Mouse (Mus musculus): Measurements from ENCODE around the gene Rassf1. TPM values are rescaled to one million over a fixed set of nuclear protein-coding genes. Genes with fewer than 3 reads are reported as not detected.
A peak's percentile ranks its signal among the peaks of the same experiment; 100 is the strongest.

Gene Rassf1
- polyA plus RNA-seq, 1 experiment from 2014 or later = 55.3 TPM

GRCm38 (mm10) chr9:107520331-107520730, 31.0 kb upstream of the Rassf1 start:
- no peaks in the 10 kb centered on the region; the same call in 1 of the 2 replicates for H3K27me3 ChIP-seq (ENCODE audit: control insufficient read depth, insufficient read depth, low read length)
- WGBS = 69% methylated on average over 6 of the region's 6 CpGs
- H3K9ac ChIP-seq (ENCODE audit: low read length) = no peak overlapping the region
- ATAC-seq (replicated peaks; ENCODE audit: extremely low read depth, insufficient read depth, low FRiP score) = no peak
- H3K36me3 ChIP-seq (ENCODE audit: control insufficient read depth, insufficient read depth) = no peaks in the 10 kb centered on the region
- H3K9me3 ChIP-seq (replicated peaks; ENCODE audit: control insufficient read depth, low read length) = no peaks in the 10 kb centered on the region
- no peak overlapping the region for H3K4me2 ChIP-seq (ENCODE audit: low read depth, low read length)
- H3K4me1 ChIP-seq (ENCODE audit: control insufficient read depth, insufficient read depth, low read length) = peaks cover 9% of the 10 kb centered on the region
- H3K27ac ChIP-seq (ENCODE audit: low read length) = no peak overlapping the region
- no peak overlapping the region for H3K4me3 ChIP-seq (ENCODE audit: low read length)

GRCm38 (mm10) chr9:107521190-107521589, 30.2 kb upstream of the Rassf1 start:
- Histone ChIP-seq H3K27me3 (ENCODE audit: control insufficient read depth, insufficient read depth, low read length) (peaks cover 7% of the 10 kb centered on the region), H3K4me2 (ENCODE audit: low read depth, low read length) (peak overlapping the region; percentile 55; the same call in 1 of the 2 replicates), H3K9me3 (replicated peaks; ENCODE audit: control insufficient read depth, low read length) (no peaks in the 10 kb centered on the region), H3K9ac (ENCODE audit: low read length) (no peak overlapping the region), H3K27ac (ENCODE audit: low read length) (peak overlapping the region; percentile 54; the same call in 1 of the 2 replicates), H3K4me1 (ENCODE audit: control insufficient read depth, insufficient read depth, low read length) (peaks cover 9% of the 10 kb centered on the region), H3K36me3 (ENCODE audit: control insufficient read depth, insufficient read depth) (no peaks in the 10 kb centered on the region), H3K4me3 (ENCODE audit: low read length) (peak overlapping the region; percentile 11)
- WGBS = 52% methylated on average over 5 of the region's 5 CpGs
- no peak for ATAC-seq (replicated peaks; ENCODE audit: extremely low read depth, insufficient read depth, low FRiP score)

GRCm38 (mm10) chr9:107521711-107522399, 29.5 kb upstream of the Rassf1 start:
- WGBS = 25% methylated on average over 25 of the region's 25 CpGs
- Histone ChIP-seq H3K36me3 (ENCODE audit: control insufficient read depth, insufficient read depth) (no peaks in the 10 kb centered on the region), H3K4me2 (ENCODE audit: low read depth, low read length) (peak overlapping the region; percentile 55), H3K4me3 (ENCODE audit: low read length) (peak overlapping the region; percentile 11), H3K9me3 (replicated peaks; ENCODE audit: control insufficient read depth, low read length) (no peaks in the 10 kb centered on the region), H3K4me1 (ENCODE audit: control insufficient read depth, insufficient read depth, low read length) (peaks cover 14% of the 10 kb centered on the region), H3K27me3 (ENCODE audit: control insufficient read depth, insufficient read depth, low read length) (peaks cover 13% of the 10 kb centered on the region), H3K9ac (ENCODE audit: low read length) (peak overlapping the region; percentile 45), H3K27ac (ENCODE audit: low read length) (peak overlapping the region; percentile 54)
- ATAC-seq (replicated peaks; ENCODE audit: extremely low read depth, insufficient read depth, low FRiP score) = peak; percentile 25

GRCm38 (mm10) chr9:107522400-107522711, 29.0 kb upstream of the Rassf1 start:
- Histone ChIP-seq H3K4me2 (ENCODE audit: low read depth, low read length) (peak overlapping the region; percentile 55), H3K27ac (ENCODE audit: low read length) (no peak overlapping the region; the same call in 1 of the 2 replicates), H3K36me3 (ENCODE audit: control insufficient read depth, insufficient read depth) (no peaks in the 10 kb centered on the region), H3K4me3 (ENCODE audit: low read length) (no peak overlapping the region; the same call in 1 of the 2 replicates), H3K9me3 (replicated peaks; ENCODE audit: control insufficient read depth, low read length) (no peaks in the 10 kb centered on the region), H3K4me1 (ENCODE audit: control insufficient read depth, insufficient read depth, low read length) (peaks cover 14% of the 10 kb centered on the region), H3K27me3 (ENCODE audit: control insufficient read depth, insufficient read depth, low read length) (peaks cover 13% of the 10 kb centered on the region), H3K9ac (ENCODE audit: low read length) (peak overlapping the region; percentile 45)
- 29% methylated on average over 2 of the region's 2 CpGs for WGBS
- ATAC-seq (replicated peaks; ENCODE audit: extremely low read depth, insufficient read depth, low FRiP score) = no peak

- H3K4me3 ChIP-seq (ENCODE audit: low read length) = peak overlapping the region; percentile 42
- H3K4me2 ChIP-seq (ENCODE audit: low read depth, low read length) = peak overlapping the region; percentile 67
- peaks cover 13% of the 10 kb centered on the region for H3K27me3 ChIP-seq (ENCODE audit: control insufficient read depth, insufficient read depth, low read length)
- H3K9ac ChIP-seq (ENCODE audit: low read length) = peak overlapping the region; percentile 18
- peak; percentile 38 for ATAC-seq (replicated peaks; ENCODE audit: extremely low read depth, insufficient read depth, low FRiP score)
- WGBS = 12% methylated on average over 44 of the region's 44 CpGs
- no peaks in the 10 kb centered on the region for H3K36me3 ChIP-seq (ENCODE audit: control insufficient read depth, insufficient read depth)
- H3K27ac ChIP-seq (ENCODE audit: low read length) = no peak overlapping the region
- no peaks in the 10 kb centered on the region for H3K9me3 ChIP-seq (replicated peaks; ENCODE audit: control insufficient read depth, low read length)
- peaks cover 12% of the 10 kb centered on the region for H3K4me1 ChIP-seq (ENCODE audit: control insufficient read depth, insufficient read depth, low read length)
These were observed 24.9 kb upstream of the Rassf1 start for GRCm38 (mm10) chr9:107526198-107527026.

GRCm38 (mm10) chr9:107533791-107534407, 17.5 kb upstream of the Rassf1 start, which contains the start of gene Tmem115:
TSS of gene Tmem115 (plus strand) at chr9:107533945.
- Histone ChIP-seq H3K4me1 (ENCODE audit: control insufficient read depth, insufficient read depth, low read length) (peaks cover 19% of the 10 kb centered on the region), H3K36me3 (ENCODE audit: control insufficient read depth, insufficient read depth) (peaks cover 14% of the 10 kb centered on the region), H3K9me3 (replicated peaks; ENCODE audit: control insufficient read depth, low read length) (no peaks in the 10 kb centered on the region), H3K27ac (ENCODE audit: low read length) (peak within 1 kb of the TSS; percentile 79), H3K9ac (ENCODE audit: low read length) (peak within 1 kb of the TSS; percentile 89), H3K27me3 (ENCODE audit: control insufficient read depth, insufficient read depth, low read length) (no peaks in the 10 kb centered on the region), H3K4me3 (ENCODE audit: low read length) (peak within 1 kb of the TSS; percentile 81), H3K4me2 (ENCODE audit: low read depth, low read length) (peak within 1 kb of the TSS; percentile 87)
- WGBS = under 1% methylated on average over 48 of the region's 48 CpGs
- peak; percentile 99 for ATAC-seq (replicated peaks; ENCODE audit: extremely low read depth, insufficient read depth, low FRiP score)

- Histone ChIP-seq H3K27me3 (ENCODE audit: control insufficient read depth, insufficient read depth, low read length) (no peaks in the 10 kb centered on the region), H3K4me1 (ENCODE audit: control insufficient read depth, insufficient read depth, low read length) (peaks cover 19% of the 10 kb centered on the region), H3K9ac (ENCODE audit: low read length) (peak overlapping the region; percentile 89), H3K36me3 (ENCODE audit: control insufficient read depth, insufficient read depth) (peaks cover 21% of the 10 kb centered on the region), H3K27ac (ENCODE audit: low read length) (peak overlapping the region; percentile 79), H3K4me3 (ENCODE audit: low read length) (peak overlapping the region; percentile 81), H3K9me3 (replicated peaks; ENCODE audit: control insufficient read depth, low read length) (no peaks in the 10 kb centered on the region), H3K4me2 (ENCODE audit: low read depth, low read length) (peak overlapping the region; percentile 87)
- ATAC-seq (replicated peaks; ENCODE audit: extremely low read depth, insufficient read depth, low FRiP score) = peak; percentile 19; the same call in 1 of the 2 replicates
- under 1% methylated on average over 40 of the region's 40 CpGs for WGBS
These were observed 16.8 kb upstream of the Rassf1 start for GRCm38 (mm10) chr9:107534408-107535202.

GRCm38 (mm10) chr9:107538231-107538630, 13.1 kb upstream of the Rassf1 start:
- WGBS = 89% methylated on average over 7 of the region's 7 CpGs
- peaks cover 35% of the 10 kb centered on the region for H3K4me1 ChIP-seq (ENCODE audit: control insufficient read depth, insufficient read depth, low read length)
- H3K4me2 ChIP-seq (ENCODE audit: low read depth, low read length) = no peak overlapping the region

More at GRCm38 (mm10) chr9:107538231-107538630, 13.1 kb upstream of the Rassf1 start:
- ATAC-seq (replicated peaks; ENCODE audit: extremely low read depth, insufficient read depth, low FRiP score) = no peak
- peaks cover 21% of the 10 kb centered on the region for H3K36me3 ChIP-seq (ENCODE audit: control insufficient read depth, insufficient read depth)
- no peak overlapping the region for H3K4me3 ChIP-seq (ENCODE audit: low read length)
- no peak overlapping the region for H3K27ac ChIP-seq (ENCODE audit: low read length)
- H3K27me3 ChIP-seq (ENCODE audit: control insufficient read depth, insufficient read depth, low read length) = no peaks in the 10 kb centered on the region
- H3K9me3 ChIP-seq (replicated peaks; ENCODE audit: control insufficient read depth, low read length) = no peaks in the 10 kb centered on the region
- H3K9ac ChIP-seq (ENCODE audit: low read length) = no peak overlapping the region

All from heart, embryonic 16.5 days (tissue).